Mouse (Mus musculus) G1E (cell line): ENCODE measurements around the gene Dhx8.

ENCODE experiments used
- CTCF ChIP-seq: IDR thresholded peaks from 2 replicates; pipeline ENCODE4 v1.5.1; 2012; ENCODE audit warnings: low read depth, low read length, inconsistent platforms, mixed read lengths
- GATA1 ChIP-seq: IDR thresholded peaks from 2 replicates; pipeline ENCODE4 v1.6.1; 2012; ENCODE audit warnings: borderline replicate concordance, low read length, inconsistent platforms, mixed read lengths
- POLR2AphosphoS5 ChIP-seq: IDR thresholded peaks from 2 replicates; pipeline ENCODE4 v1.6.1; 2012; ENCODE audit warnings: low read depth, low read length, inconsistent platforms; ENCODE audit not compliant: insufficient replicate concordance
- TAL1 ChIP-seq: conservative IDR thresholded peaks from 2 replicates; pipeline ENCODE4 v1.6.1; 2012; ENCODE audit warnings: low read depth, low read length, inconsistent platforms, mixed read lengths

- no peak for TF ChIP-seq CTCF
- no peak for TF ChIP-seq GATA1
- no peak for TF ChIP-seq POLR2AphosphoS5
- no peak for TF ChIP-seq TAL1
Observed at GRCm38 (mm10) chr11:101725043-101725442, 7.7 kb upstream of the Dhx8 start.
